Mouse (Mus musculus) granulocyte monocyte progenitor cell, adult 5-6 weeks (primary cell): Measurements from ENCODE around the gene Gm10097. TPM values are rescaled to one million over a fixed set of nuclear protein-coding genes. Genes with fewer than 3 reads are reported as not detected.

ENCODE experiments used
- ATAC-seq: replicated peaks from 2 replicates; pipeline ENCODE4 v1.8.0; 2016; ENCODE audit warnings: mild to moderate bottlenecking, moderate TSS enrichment, inconsistent platforms; ENCODE audit not compliant: poor library complexity, severe bottlenecking
- total RNA-seq, 2 experiments: library from RNA; stranded (forward) in 1 of 2; stranded (reverse) in 1 of 2; fragments of 200-712, 200-1000 nt in 1 of 2; fragments of >200 nt in 1 of 2; fragmentation: Nextera tagmentation in 1 of 2; gene quantifications; 2 replicates each; pipeline ENCODE4 v1.2.3; 2014 to 2017

The Gm10097 gene
- total RNA-seq, 2 experiments from 2014 or later, result not detected

DNA sequence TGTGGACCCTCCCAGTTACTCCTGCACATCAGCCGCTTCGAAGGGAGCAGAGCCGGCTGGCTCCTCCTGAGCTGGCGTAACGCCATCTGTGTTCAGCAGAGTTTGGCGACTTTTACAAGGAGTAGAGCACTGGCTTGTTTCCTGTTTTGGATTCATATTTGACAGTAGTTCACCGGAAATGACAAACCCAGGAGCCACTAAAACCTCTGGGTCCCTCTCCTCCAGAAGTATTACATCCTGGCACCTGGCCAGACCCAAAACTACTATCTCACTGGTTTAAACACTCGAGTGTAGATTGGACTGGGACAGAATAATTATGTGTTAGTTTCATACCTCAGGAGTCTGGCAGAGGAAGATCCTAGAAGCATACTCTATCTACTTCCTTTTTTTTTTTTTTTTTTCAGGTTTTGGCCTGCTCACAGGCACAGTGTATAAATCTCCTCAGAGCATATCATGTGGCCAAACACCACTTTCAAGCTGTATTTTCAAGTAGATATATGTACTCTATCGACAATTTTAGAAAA, 11.0 kb downstream of the Gm10097 start:
- ATAC-seq, result peak; percentile 91

GRCm38 (mm10) chr10:5083716-5084115, 14.7 kb downstream of the Gm10097 start:
- no peak for ATAC-seq

GRCm38 (mm10) chr10:5085792-5086191, 16.8 kb downstream of the Gm10097 start:
- ATAC-seq, result no peak

DNA sequence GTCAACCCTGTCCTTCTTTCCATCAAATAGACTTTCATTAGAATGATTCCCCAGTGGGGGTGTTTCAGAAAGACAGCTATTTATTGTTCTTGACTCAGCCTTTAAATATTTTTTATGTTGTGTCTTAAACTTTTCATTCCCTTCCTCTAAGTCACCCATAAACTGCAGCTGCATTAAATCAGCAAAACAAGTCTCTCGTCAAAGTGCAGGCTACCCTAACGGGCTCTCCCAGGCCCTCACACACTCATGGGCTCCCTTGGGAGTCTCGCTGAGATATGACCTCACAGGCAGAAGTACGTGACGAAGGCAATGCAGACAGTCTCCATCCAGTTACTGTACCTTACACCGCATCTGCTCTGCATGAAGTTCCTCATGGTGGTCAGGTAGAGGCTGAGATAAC, 17.3 kb downstream of the Gm10097 start:
- ATAC-seq, result no peak

DNA sequence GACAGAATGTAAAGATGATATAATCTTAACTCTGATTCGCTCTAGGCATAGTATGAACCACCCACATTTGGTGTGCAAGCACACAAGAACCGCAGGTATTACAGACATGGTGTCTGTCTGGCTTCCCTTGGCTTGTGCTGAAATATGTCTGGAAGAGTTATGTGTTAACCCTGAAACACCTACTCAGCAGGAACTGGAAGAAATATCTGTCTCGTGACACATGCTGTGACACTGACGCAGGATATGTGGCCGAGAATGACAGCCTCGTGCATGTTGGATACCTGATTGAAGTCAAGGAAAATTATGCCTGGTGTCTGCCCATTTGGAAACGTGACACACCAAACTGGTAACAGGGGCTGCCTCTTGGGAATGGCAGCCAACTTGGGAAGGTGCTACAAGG, 18.3 kb downstream of the Gm10097 start:
- ATAC-seq, result no peak

GRCm38 (mm10) chr10:5089133-5089532, 20.1 kb downstream of the Gm10097 start:
- no peak for ATAC-seq

DNA sequence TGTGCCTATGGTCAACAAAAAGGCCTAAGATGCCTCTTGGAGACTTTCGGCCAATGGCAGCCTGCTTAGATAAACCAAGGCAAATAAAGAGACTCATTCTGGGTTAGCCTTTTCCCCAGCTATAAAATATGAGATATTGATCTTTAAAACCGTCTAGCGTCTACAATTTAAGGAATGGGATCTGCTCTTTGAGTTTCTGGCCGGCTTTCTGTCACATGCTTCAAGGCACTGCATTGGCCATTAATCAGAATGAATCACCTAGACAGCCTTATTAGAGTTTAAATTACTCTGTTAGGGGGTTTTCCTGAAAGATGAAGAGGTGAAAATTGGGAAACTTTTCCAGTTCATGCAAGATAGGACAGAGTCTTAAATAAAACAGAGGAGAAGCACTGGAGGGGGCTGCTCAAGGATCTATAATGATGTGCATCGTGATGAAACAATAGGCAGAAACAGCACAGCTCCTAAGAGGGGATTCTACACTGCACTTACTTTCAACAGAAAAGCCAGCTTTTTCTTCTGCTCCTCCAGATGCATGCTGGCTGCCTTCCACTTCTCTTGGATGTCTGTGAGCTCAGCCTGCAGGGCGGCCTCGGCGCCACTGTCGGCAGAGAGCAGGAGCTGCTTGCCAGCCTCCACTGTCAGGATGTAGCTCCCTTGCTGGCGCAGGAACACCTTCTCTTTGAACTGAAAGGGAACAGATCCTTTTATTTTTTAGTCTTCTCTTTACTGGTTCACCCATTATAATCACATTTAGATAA, 28.2 kb downstream of the Gm10097 start:
- no peak for ATAC-seq

GRCm38 (mm10) chr10:5097754-5098137, 28.8 kb downstream of the Gm10097 start:
- no peak for ATAC-seq

GRCm38 (mm10) chr10:5110773-5111172, 41.8 kb downstream of the Gm10097 start:
- ATAC-seq, result no peak

GRCm38 (mm10) chr10:5116155-5116554, 47.2 kb downstream of the Gm10097 start:
- no peak for ATAC-seq

GRCm38 (mm10) chr10:5116720-5117119, 47.7 kb downstream of the Gm10097 start:
- ATAC-seq, result no peak
